Mouse (Mus musculus) frontal cortex, adult (tissue): ENCODE measurements around the gene Ttc6.

ENCODE experiments used
- ATAC-seq: cut with Nextera tagmentation; 2 replicates; pipeline ENCODE4 v1.9.2; 2017; ENCODE audit warnings: mild to moderate bottlenecking, moderate library complexity, mixed read lengths; ENCODE audit not compliant: low TSS enrichment

Gene Ttc6

GRCm38 (mm10) chr12:57563909-57564308 lies at the start of gene Ttc6:
Ttc6 (plus strand) TSS chr12:57564113.
- no peak for ATAC-seq

GRCm38 (mm10) chr12:57514552-57514951 lies 49.4 kb upstream of the Ttc6 start:
- no peak for ATAC-seq

- no peak for ATAC-seq
These were observed 48.1 kb upstream of the Ttc6 start for GRCm38 (mm10) chr12:57515702-57516377.

GRCm38 (mm10) chr12:57528335-57528734 lies 35.6 kb upstream of the Ttc6 start:
- ATAC-seq: no peak

DNA sequence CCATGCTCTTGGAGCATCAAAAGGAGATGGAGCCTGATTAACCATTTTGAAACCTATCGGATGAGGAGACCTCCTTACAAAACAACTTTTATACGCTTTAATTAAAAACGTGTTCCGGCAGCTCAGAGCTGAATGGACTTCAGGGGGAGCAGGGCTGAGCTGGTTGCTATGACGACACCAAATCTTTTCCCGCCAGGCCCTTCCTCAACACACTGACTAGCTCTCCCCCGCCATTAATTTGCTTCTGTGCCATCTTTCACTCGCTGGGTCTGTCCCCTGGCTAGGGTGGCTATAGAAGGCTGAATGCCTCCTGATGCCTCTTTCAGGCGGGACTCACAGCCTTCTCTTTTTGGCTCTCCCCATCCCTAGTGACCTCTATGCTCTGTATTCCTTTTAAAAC lies 33.4 kb upstream of the Ttc6 start:
- ATAC-seq: no peak

DNA sequence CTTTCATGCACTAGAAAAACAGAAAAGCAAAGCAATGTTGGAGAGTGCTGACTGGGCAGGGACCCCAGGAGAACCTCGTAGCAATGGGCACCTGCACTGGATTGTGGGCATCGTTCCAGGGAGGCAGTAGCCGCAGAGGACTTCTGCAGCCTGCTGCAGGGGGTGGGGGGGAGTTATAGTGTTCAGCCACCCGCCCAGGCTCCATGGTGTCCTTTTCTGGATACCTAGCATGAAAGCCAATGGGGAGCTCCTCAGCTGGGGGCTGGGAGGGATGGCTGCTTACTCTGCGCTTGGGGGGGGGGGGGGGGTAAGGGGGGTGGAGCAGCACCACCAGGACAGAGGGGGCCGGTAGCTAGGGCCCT lies 29.4 kb upstream of the Ttc6 start:
- no peak for ATAC-seq

DNA sequence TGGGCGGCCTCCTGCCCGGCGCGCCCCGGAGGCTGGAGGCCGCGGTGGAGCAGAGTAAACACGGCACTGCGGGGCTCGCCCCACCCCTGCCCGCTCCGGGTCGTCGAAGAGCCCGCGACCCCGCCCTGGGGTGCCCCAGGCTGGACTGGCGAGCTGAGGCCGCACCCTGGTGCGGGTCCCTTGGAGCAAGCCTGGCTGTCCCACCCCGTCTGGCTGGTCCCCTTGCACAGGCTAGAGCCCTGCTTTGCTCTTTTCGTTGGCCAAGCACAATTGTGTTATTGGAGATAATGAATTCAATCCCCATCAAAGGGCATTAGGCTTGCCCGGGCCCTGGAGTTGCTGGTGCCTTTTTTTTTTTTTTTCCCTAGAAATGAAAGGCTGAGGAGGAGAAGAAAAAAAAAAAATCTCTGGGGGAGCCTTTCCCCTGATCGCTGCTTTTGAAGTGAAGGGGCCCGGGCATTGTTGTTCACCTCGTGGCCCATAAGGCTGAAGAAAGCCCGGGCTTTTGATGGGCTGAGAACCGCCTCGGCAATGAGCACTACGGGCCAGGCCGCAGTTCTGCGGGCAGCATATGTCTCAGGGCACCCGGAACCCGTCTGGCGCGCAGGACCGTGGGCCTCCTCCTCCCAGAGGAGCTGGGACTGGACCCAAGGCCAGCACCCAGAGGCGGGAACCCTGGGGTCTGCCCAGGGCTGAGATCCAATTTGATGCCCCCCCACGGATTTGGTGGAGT lies 28.9 kb upstream of the Ttc6 start:
- no peak for ATAC-seq

DNA sequence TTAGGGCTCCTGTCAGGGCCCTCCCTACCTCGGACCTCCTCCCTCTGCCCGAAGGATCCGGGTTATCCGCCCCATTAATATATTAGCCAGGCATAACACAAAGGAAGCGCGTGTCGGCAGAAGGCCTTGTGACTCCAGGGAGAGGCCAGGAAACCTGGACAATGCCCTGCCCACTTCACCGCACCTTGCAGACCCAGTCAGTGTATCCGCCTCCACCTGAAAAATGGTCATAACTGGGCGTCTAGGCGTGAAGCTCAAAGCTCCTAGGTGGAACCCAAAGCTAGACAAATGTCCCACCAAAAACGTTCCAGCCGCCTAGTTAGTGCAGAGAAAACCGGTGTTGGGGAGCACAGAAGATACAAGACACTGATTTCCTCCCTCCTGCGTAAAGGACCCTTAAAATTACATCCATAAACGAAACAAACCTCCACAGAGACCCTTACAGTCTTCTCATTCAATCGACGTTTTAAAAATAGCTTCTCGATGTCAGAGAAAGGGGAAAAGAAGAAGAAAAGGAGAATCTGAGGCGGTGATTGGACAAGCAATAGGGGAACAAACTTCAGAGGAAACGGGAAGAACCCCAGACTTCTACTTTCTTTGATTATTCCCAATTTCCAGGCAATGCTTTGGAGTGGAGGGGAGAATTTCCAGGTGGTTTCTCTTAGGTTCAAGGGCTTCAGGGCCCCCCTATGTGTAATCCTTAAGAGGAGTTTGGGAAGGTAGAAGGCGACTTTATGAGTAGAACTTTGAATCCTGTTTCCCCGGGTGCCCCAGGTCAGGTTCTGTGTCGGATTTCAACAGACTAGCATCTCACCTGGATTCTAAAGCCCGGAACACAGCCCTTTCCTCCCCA lies 27.6 kb upstream of the Ttc6 start:
- no peak for ATAC-seq

DNA sequence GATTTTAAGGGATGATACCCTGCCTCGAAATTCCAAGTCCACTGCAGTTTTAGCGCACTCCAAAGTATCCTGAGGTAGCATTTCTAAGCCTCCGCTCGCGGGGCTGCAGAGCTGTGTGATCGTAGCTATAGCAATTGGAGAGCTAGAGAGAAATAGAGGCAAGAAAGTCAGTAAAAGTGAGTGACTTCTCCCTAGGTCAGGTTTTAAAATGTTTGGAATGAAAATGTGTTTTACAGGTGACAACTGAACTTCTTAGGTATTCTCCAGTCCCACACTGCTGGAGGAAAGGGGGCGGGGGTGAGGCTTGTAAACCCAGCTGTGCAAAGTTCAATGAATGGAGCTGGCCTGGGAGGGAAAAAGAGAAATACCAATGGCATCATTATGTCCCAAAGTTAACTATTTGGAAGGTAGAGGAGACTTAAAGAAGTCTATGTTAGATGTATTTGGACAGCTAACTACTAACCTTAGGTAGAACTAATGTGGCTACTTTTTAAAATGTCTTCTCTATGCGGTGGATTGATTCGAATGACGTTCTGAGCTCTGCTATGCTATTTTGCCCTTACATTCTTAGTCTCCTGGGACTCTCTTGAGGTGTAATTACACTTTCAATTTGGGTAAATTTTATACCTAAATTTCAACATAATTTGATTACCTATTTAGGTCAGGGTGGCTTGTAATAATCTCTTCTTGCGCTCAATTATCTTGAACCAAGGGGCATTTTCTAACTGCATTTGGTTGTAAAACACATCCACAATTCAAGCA lies 26.8 kb upstream of the Ttc6 start:
- ATAC-seq: no peak

DNA sequence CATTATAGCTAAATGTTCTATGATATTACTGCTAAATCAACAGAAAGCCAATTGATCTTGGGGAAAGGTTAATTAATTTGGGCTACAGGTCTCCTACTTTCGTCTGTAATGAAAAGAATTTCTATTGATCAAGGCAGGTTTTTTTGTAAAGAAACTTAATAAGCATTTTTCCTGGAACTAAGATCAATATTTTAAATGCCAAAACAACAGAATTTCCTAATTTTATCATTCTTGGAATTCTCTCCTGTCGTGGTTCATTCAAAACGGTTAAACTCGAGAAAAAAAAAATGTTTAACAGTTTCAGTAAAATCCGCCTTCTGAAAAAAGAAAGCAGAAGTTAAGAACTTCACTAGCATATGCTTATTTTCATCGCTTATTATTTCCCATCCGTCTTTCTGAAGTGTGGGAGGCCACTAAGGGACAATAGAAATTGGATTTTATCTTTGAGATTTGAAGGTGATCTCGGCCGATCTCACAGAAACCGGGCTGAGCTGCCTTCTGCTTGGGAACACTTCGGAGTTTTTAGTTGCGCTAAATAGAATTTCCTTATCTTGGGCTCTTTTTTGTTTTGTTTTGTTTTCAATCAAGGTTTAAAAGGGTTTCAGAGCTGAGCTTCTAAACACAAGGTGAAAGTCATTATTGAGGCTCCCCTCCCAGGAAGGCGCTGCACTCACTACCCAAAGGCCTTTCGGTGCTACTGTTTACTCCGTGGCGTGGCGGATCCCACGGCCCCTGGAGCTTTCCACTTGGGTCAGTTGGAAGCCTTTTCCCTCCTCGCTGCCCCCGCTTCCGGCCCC lies 25.9 kb upstream of the Ttc6 start:
- ATAC-seq: no peak

DNA sequence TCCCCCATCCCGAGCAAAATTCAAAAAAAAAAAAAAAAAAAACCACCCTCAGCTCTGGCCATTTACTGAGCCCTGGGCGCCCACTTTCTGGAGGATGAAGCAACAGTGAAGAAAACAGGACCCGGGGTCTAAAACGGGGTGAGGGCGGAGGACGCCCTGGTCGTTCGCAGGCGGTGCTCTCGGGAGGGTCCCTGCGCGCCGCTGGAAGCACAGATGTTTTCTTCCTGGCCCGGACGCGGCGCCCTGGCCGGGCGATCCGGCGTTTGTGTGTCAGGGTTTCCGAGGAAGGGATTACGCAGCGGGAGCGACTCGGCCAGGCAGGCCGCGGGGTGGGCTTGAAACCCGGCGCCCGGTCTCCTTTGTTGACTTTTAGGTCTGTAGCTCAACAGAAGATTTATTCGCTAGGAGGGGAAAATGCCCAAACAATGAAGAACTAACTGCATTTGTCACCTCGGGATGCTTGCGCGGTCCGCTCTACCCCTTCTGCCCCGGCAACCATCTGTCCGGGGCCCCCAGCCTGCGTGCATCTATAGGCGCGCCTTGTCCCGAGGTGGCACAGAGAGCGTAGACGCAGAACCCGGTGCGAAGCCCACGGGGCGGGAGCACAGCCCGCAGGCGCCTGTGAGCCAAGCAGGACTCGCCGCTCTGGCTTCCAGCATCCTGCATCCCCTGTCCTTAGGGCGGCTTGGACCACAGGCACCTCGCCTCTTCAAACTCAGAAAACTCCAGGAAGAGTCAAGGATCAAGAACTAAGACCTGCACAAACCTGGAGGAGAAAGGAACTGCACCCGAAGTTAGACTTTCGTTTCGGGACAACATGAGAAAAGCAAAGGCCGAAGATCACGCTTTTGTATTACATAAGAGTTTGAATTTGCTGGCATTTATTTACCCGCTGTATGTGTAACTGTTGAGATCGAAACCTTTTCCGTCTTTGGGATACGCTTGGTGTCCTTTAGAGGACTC lies 25.0 kb upstream of the Ttc6 start:
- ATAC-seq: no peak

- ATAC-seq: no peak
These were observed 24.3 kb upstream of the Ttc6 start for GRCm38 (mm10) chr12:57539551-57539985.

GRCm38 (mm10) chr12:57541118-57541517 lies 22.8 kb upstream of the Ttc6 start:
- no peak for ATAC-seq

DNA sequence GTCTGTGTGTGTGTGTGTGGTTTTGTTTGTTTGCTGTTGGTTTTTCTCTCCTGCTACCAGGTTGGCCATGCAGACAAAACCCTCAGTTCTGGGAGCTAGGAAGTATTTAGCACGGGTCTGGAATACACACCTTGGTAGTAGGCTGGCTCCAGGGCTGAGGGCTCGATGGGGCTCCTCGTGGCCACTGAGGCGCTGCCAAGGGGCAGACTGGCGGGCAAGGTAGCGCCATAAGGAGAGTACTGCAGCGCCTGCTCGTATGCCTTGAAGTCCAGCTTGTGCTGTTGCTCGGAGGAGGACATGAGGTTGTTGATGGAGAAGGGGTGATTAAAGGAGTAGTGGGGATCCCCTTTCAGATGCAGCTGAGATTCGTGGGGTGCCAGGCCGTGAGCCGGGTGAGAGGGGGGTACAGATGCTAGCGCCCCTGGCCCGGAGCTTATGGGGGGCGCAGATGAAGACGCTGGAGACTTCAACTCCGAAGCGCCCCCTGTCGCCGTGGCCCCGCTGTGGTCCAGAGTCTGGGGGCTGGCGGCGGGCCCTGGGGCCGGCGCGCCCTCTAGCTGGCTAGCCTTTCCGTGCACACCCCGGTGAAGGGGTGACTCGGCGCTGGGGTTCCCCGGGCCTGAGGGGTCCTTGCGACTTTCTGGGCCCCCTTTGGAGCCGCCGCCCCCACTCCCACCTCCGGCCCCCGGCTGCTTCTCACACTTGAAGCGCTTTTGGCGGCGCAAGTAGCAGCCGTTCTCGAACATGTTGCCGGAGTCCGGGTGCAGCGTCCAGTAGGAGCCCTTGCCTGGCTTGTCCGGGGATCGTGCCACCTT lies 21.8 kb upstream of the Ttc6 start:
- no peak for ATAC-seq

DNA sequence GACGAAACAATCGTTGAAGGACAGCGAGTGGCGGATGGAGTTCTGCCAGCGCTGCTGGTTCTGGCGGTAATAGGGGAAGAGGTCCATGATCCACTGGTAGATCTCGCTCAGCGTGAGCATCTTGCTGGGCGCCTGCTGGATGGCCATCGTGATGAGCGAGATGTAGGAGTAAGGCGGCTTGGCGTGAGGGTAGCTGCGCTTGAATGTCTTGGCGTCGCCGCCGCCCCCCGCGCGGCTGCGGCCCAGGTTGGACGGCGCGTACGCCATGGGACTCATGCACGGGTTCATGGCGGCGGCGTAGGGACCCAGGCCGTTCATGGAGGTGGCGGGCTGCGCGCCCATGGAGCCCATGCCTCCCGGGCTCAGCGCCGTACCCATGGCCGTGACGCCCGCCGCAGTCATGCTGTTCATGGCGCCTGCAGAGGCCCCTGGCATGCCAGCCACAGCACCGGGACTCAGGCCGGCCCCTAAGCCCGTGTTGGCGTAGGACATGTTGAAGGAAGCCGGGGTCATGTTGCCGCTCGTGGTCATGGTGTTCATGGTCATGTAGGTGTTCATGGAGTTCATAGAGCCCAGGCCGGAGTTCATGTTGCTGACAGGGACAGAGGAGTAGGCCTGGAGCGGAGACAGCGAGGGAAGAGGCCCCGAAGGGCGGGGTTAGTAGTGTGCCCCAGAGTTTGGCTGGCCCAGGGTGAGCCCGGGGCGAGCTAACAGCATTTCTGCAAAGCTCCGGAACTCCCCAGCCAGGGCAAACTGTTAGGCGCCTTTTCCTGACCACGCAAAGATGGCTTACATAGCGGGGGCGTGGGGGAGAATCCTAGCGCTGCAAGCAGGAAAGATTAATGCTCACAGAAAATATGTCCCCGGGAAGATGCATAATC lies 20.9 kb upstream of the Ttc6 start:
- ATAC-seq: no peak

DNA sequence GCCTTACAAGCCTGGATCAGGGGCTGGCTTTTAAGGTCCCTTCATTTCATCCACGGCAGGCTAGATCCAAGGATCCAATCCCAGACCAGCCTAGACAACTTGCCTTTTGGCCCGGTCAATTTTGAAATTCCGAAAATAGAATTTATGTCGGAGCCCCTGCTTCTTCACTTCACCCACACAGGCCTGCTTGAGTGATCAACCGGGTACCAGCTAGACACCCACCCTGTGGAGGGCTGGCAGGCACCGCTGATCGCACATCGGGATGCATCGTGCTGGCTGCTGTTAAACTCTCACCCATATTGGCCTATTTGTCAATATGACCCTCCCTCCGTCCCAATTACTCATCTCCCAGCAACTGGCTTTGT lies 20.3 kb upstream of the Ttc6 start:
- ATAC-seq: no peak

DNA sequence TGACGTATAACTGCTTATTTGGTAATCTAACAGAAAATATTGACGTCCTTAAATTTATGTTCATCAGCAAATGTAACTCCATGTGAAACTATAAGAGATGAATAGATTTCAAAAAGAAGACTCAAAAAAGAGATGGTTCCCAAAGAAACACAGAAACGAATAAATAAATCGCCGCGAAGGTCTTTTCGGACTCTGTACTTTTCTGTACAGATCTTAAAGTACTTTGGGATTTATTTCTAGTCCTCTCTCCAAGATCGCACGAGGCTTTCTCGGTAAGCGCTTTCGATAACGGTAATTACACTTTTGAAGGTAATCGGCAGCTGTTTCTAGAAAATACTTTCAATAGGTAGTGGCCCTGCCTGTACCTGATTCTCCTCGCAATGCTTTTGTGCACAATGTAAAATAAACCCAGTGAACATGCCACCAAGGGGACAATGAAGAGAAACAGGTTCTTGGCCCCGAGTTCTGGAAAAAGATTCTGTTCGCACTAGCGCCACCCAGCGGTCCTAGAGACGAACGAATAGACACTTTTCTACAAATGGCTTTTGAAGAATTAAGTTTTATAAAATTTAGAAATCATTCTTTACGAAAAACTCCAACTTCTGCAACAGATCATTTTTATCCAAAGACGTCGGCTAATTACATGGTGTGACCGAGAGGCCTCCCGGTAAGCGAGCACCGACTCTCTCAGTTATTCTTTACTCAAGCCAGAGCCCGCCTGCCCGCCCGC lies 19.1 kb upstream of the Ttc6 start:
- no peak for ATAC-seq
